Mouse (Mus musculus) midbrain, postnatal 0 days (tissue): ENCODE measurements around the gene Med15. TPM values are rescaled to one million over a fixed set of nuclear protein-coding genes. Genes with fewer than 3 reads are reported as not detected.

Experiments
- ATAC-seq: fragments of 200-750 bp; cut with Nextera tagmentation; 2 replicates; pipeline ENCODE4 v1.8.0; 2017; ENCODE audit warnings: moderate number of reproducible peaks, mild to moderate bottlenecking, moderate TSS enrichment, moderate library complexity; ENCODE audit not compliant: low FRiP score
- DNase-seq: peaks from one replicate; pipeline ENCODE4 v3.0.0-alpha.2; 2015; ENCODE audit warnings: low spot score
- H3K27ac ChIP-seq: fragments of 300-500 bp; sonication (generic); 2 replicates; pipeline ENCODE4 v1.5.1; 2014; ENCODE audit warnings: low read depth, mild to moderate bottlenecking, low read length, mixed read lengths
- H3K27me3 ChIP-seq: fragments of 300-500 bp; sonication (generic); 2 replicates; pipeline ENCODE4 v1.6.1; 2014; ENCODE audit warnings: low read length, control low read depth, mixed read lengths; ENCODE audit not compliant: insufficient read depth
- H3K36me3 ChIP-seq: fragments of 300-500 bp; sonication (generic); 2 replicates; pipeline ENCODE4 v1.6.1; 2014; ENCODE audit warnings: low read length, control low read depth, mixed read lengths; ENCODE audit not compliant: insufficient read depth
- H3K4me1 ChIP-seq: fragments of 300-500 bp; sonication (generic); 2 replicates; pipeline ENCODE4 v1.6.1; 2014; ENCODE audit warnings: mild to moderate bottlenecking, control low read depth, antibody characterized with exemption, low read length, mixed read lengths; ENCODE audit not compliant: insufficient read depth
- H3K4me2 ChIP-seq: fragments of 300-500 bp; sonication (generic); 2 replicates; pipeline ENCODE4 v1.6.1; 2014; ENCODE audit warnings: low read depth, mild to moderate bottlenecking, low read length, mixed read lengths; ENCODE audit not compliant: poor library complexity, severe bottlenecking
- H3K4me3 ChIP-seq: fragments of 300-500 bp; sonication (generic); 2 replicates; pipeline ENCODE4 v1.5.1; 2014; ENCODE audit warnings: low read depth, mild to moderate bottlenecking, low read length, moderate library complexity
- H3K9ac ChIP-seq: fragments of 300-500 bp; sonication (generic); replicated peaks from 2 replicates; pipeline ENCODE4 v1.6.1; 2014; ENCODE audit warnings: mild to moderate bottlenecking, low read length, moderate library complexity, mixed read lengths; ENCODE audit not compliant: poor library complexity, severe bottlenecking
- H3K9me3 ChIP-seq: fragments of 300-500 bp; sonication (generic); 2 replicates; pipeline ENCODE4 v1.6.1; 2016; ENCODE audit warnings: low read length, control low read depth
- CTCF ChIP-seq: IDR thresholded peaks from 2 replicates; pipeline ENCODE4 v1.5.1; 2016; ENCODE audit warnings: antibody characterized with exemption, mild to moderate bottlenecking
- WGBS: fragments of 180-500 bp; shearing (Covaris S2); extraction: QIAGEN DNeasy Blood & Tissue Kit; methylation state at CpG from one replicate; pipeline ENCODE4 v1.1.7; 2014; 5-methylcytosine and 5-hydroxymethylcytosine counted together
- polyA plus RNA-seq: library from polyadenylated mRNA; unstranded; fragments of >200 nt; fragmentation: Nextera tagmentation; extraction: Ambion mirVana; gene quantifications from 2 replicates; pipeline ENCODE4 v1.2.1, GENCODE M21; 2015
- total RNA-seq: library from RNA; depleted of rRNA; stranded (reverse); fragments of >200 nt; gene quantifications from 2 replicates; pipeline ENCODE4 v1.2.3, GENCODE M21; 2014

Gene Med15
- total and polyA plus RNA-seq, 2 experiments from 2014 or later, result 49.3 to 58.3 TPM

GRCm38 (mm10) chr16:17669886-17670285 is 62.8 kb downstream of the Med15 start:
- Histone ChIP-seq H3K9me3 (no peaks in the 10 kb centered on the region), H3K4me2 (no peak overlapping the region), H3K36me3 (peaks cover 55% of the 10 kb centered on the region), H3K27me3 (no peaks in the 10 kb centered on the region), H3K4me1 (no peaks in the 10 kb centered on the region), H3K4me3 (no peak overlapping the region), H3K27ac (no peak overlapping the region), H3K9ac (no peak overlapping the region)
- TF ChIP-seq CTCF, result no peak
- ATAC-seq (no peak), DNase-seq (no peak)

DNA sequence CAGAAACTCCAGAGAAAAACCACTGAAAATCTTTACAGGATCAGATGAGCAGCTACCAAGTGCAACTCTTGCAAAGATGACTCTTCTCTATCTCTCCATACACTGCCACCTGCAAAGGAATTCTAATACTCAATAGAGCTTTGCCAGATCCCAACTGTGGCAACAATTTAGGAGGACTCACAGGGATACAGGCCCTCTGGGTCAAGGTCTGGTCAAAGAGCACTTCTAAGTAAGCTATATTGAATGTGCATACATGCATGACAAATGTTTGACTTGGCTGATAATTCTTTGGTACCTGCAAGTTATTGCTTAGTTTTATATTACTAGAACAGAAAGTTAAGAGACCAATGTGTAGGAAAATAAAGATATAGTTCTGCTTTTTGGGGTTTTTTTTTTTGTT is 67.1 kb downstream of the Med15 start:
- no peaks in the 10 kb centered on the region for H3K27me3 ChIP-seq
- H3K4me2 ChIP-seq, result no peak overlapping the region
- no peak for TF ChIP-seq CTCF
- no peak overlapping the region for H3K9ac ChIP-seq
- no peaks in the 10 kb centered on the region for H3K9me3 ChIP-seq
- H3K4me1 ChIP-seq, result no peaks in the 10 kb centered on the region
- no peak overlapping the region for H3K4me3 ChIP-seq
- H3K36me3 ChIP-seq, result peaks cover 41% of the 10 kb centered on the region
- ATAC-seq (no peak), DNase-seq (no peak)
- H3K27ac ChIP-seq, result no peak overlapping the region

DNA sequence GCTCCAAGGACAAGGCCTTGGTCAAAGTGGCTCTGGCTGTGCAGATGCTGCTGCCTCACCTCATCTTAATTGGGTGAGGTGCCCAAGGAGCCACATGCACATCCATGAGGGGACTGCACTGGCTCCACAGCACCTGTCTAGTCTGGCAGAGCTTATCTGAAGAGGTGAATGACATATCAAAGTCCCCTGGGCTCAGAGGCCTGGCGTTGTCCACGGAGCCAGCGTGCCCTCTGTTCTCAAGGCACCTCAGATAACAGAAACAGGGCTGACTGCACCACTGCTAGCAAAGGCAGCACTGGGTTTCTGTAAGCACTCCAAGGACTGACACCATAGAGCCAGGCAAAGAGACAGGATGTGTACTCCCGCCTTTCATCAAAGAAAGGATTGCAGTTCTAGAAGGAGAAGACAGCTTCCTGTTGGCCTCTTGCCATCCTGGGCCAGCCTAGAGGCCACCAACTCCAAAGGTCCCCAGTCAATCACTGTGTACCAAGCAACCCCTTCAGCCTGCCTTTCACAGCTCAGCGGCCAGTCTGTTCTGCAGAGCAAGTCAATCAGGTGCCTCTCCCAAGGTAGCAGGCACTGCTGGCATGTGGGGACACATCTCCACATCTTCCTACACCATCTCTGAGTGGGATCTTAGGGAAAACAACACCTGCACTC is 76.3 kb downstream of the Med15 start:
- TF ChIP-seq CTCF, result no peak
- H3K36me3 ChIP-seq, result peaks cover 50% of the 10 kb centered on the region
- ATAC-seq, result no peak

DNA sequence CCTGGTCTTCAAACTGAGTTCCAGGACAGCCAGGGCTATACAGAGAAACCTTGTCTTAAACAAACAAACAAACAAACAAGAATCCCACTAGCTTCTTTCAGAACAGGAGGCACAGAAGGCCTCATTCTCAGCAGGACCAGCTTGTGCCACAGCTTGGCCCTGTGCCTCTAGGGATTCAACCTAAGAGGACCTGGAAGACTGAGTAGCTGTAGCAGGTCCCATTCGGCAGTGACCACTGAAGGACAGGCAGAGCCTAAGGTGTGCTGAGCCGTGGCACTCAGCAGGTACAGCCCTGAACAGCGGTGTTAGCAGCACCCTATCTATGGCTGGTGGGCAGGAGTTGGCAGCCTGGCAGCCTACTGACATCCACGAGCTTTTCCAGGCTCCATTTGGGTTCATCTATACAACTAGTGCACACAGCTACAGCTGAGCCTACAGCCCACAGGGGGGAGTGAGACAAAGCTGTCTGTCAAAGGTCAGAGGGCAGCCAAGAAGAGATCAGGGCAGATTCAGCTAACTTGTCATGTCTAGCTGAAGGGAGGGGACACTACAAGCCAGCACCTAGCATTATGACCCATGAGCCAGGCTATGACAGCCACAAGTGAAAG is 78.4 kb downstream of the Med15 start:
- no peak overlapping the region for H3K27ac ChIP-seq
- H3K9ac ChIP-seq, result no peak overlapping the region
- no peak for TF ChIP-seq CTCF
- no peak overlapping the region for H3K4me2 ChIP-seq
- ATAC-seq, result no peak
- H3K4me1 ChIP-seq, result no peaks in the 10 kb centered on the region
- H3K9me3 ChIP-seq, result no peaks in the 10 kb centered on the region
- no peaks in the 10 kb centered on the region for H3K27me3 ChIP-seq
- WGBS, result 87% methylated on average over 4 of the region's 4 CpGs
- no peak overlapping the region for H3K4me3 ChIP-seq
- peaks cover 49% of the 10 kb centered on the region for H3K36me3 ChIP-seq
- no peak for DNase-seq

More for the DNA sequence above, 76.3 kb downstream of the Med15 start:
- no peak for DNase-seq
- 91% methylated on average over 5 of the region's 5 CpGs for WGBS
- Histone ChIP-seq H3K27ac (no peak overlapping the region), H3K9me3 (no peaks in the 10 kb centered on the region), H3K4me1 (no peaks in the 10 kb centered on the region), H3K4me2 (no peak overlapping the region), H3K9ac (no peak overlapping the region), H3K4me3 (no peak overlapping the region), H3K27me3 (no peaks in the 10 kb centered on the region)

GRCm38 (mm10) chr16:17653601-17654000 is 79.1 kb downstream of the Med15 start:
- H3K36me3 ChIP-seq, result peaks cover 53% of the 10 kb centered on the region

GRCm38 (mm10) chr16:17652607-17653006 is 80.1 kb downstream of the Med15 start:
- no peak overlapping the region for H3K4me3 ChIP-seq
- 91% methylated on average over 4 of the region's 4 CpGs for WGBS
- H3K4me1 ChIP-seq, result no peaks in the 10 kb centered on the region
- DNase-seq (no peak), ATAC-seq (no peak)
- peaks cover 55% of the 10 kb centered on the region for H3K36me3 ChIP-seq
- H3K27me3 ChIP-seq, result no peaks in the 10 kb centered on the region
- no peak for TF ChIP-seq CTCF
- H3K4me2 ChIP-seq, result no peak overlapping the region
- H3K9me3 ChIP-seq, result no peaks in the 10 kb centered on the region
- no peak overlapping the region for H3K9ac ChIP-seq
- no peak overlapping the region for H3K27ac ChIP-seq

More at GRCm38 (mm10) chr16:17653601-17654000, 79.1 kb downstream of the Med15 start:
- no peak for DNase-seq
- H3K4me2 ChIP-seq, result no peak overlapping the region
- TF ChIP-seq CTCF, result no peak
- H3K27me3 ChIP-seq, result no peaks in the 10 kb centered on the region
- no peaks in the 10 kb centered on the region for H3K9me3 ChIP-seq
- no peaks in the 10 kb centered on the region for H3K4me1 ChIP-seq
- no peak overlapping the region for H3K9ac ChIP-seq
- no peak for ATAC-seq
- H3K27ac ChIP-seq, result no peak overlapping the region
- no peak overlapping the region for H3K4me3 ChIP-seq
- 88% methylated on average over 5 of the region's 5 CpGs for WGBS
